Mouse (Mus musculus) monocyte, adult 59 days (primary cell): ENCODE data around the gene Gemin8. TPM values are rescaled to one million over a fixed set of nuclear protein-coding genes. Genes with fewer than 3 reads are reported as not detected.

Experiments used
- total RNA-seq, 2 experiments: library from RNA; stranded (reverse); gene quantifications; one replicate each; pipeline ENCODE4 v1.2.4; 2023

Gene Gemin8
- 1 to 10 TPM; 1.1 to 2.7 TPM for total RNA-seq

GRCm38 (mm10) chrX:166169892-166170799 lies at the start of gene Gemin8:
Gene Gemin8 (plus strand): TSS chrX:166170454.

GRCm38 (mm10) chrX:166238831-166239460 lies 68.7 kb downstream of the Gemin8 start, which contains the start of gene Gpm6b:
Gene Gpm6b (plus strand): TSS chrX:166238911.

Other genes with a start within 250 kb of the Gemin8 start
- gene Gpm6b, start 68.5 kb downstream of the Gemin8 start, total RNA-seq, result 1 to 10 TPM; 2.7 TPM